Mouse (Mus musculus) liver, postnatal 0 days (tissue): ENCODE results near the gene Btbd9. TPM values are rescaled to one million over a fixed set of nuclear protein-coding genes. Genes with fewer than 3 reads are reported as not detected.
"Not testable (repeated sequence)": the region's sequence is repeated elsewhere in the genome, so short reads cannot be mapped to it uniquely, and the experiment has no call there.

Source experiments
- ATAC-seq: fragments of 200-750 bp; cut with Nextera tagmentation; 2 replicates; pipeline ENCODE4 v1.8.0; 2017; ENCODE audit warnings: mild to moderate bottlenecking, moderate library complexity
- DNase-seq: peaks from one replicate; pipeline ENCODE4 v3.0.0-alpha.2; 2016
- H3K27ac ChIP-seq: fragments of 300-500 bp; sonication (generic); 2 replicates; pipeline ENCODE4 v1.5.1; 2014; ENCODE audit warnings: antibody characterized with exemption, moderate library complexity, mild to moderate bottlenecking, low read depth
- H3K27me3 ChIP-seq: fragments of 300-500 bp; sonication (generic); 2 replicates; pipeline ENCODE4 v1.6.1; 2014; ENCODE audit warnings: low read length, control low read depth, mixed read lengths; ENCODE audit not compliant: insufficient read depth
- H3K36me3 ChIP-seq: fragments of 300-500 bp; sonication (generic); replicated peaks from 2 replicates; pipeline ENCODE4 v1.6.1; 2014; ENCODE audit warnings: mild to moderate bottlenecking, control low read depth, low read length, moderate library complexity, mixed read lengths; ENCODE audit not compliant: insufficient read depth
- H3K4me1 ChIP-seq: fragments of 300-500 bp; sonication (generic); 2 replicates; pipeline ENCODE4 v1.6.1; 2014; ENCODE audit warnings: antibody characterized with exemption, mild to moderate bottlenecking, control low read depth; ENCODE audit not compliant: insufficient read depth
- H3K4me2 ChIP-seq: fragments of 300-500 bp; sonication (generic); 2 replicates; pipeline ENCODE4 v1.6.1; 2014; ENCODE audit warnings: low read depth, mild to moderate bottlenecking, low read length, moderate library complexity, mixed read lengths
- H3K4me3 ChIP-seq: fragments of 300-500 bp; sonication (generic); 2 replicates; pipeline ENCODE4 v1.5.1; 2014; ENCODE audit warnings: low read depth, low read length
- H3K9ac ChIP-seq: fragments of 300-500 bp; sonication (generic); replicated peaks from 2 replicates; pipeline ENCODE4 v1.6.1; 2014; ENCODE audit warnings: mild to moderate bottlenecking, moderate library complexity
- H3K9me3 ChIP-seq: fragments of 300-500 bp; sonication (generic); 2 replicates; pipeline ENCODE4 v1.6.1; 2016; ENCODE audit warnings: mild to moderate bottlenecking, control low read depth, low read length, mixed read lengths
- CTCF ChIP-seq: sonication (generic); IDR thresholded peaks from 2 replicates; pipeline ENCODE4 v1.5.1; 2016; ENCODE audit warnings: antibody characterized with exemption, low read depth
- EP300 ChIP-seq: IDR thresholded peaks from 2 replicates; pipeline ENCODE4 v1.6.1; 2016; ENCODE audit warnings: antibody characterized with exemption, low read depth, mild to moderate bottlenecking
- WGBS: fragments of 180-500 bp; shearing (Covaris S2); extraction: QIAGEN DNeasy Blood & Tissue Kit; methylation state at CpG from one replicate; pipeline ENCODE4 v1.1.7; 2014; ENCODE audit not compliant: insufficient replicate concordance; 5-methylcytosine and 5-hydroxymethylcytosine counted together
- polyA plus RNA-seq: library from polyadenylated mRNA; unstranded; fragments of >200 nt; fragmentation: Nextera tagmentation; extraction: Ambion mirVana; gene quantifications from 2 replicates; pipeline ENCODE4 v1.2.1, GENCODE M21; 2015

The Btbd9 gene
- 16.5 and 17.2 TPM in 2 replicates for polyA plus RNA-seq

DNA sequence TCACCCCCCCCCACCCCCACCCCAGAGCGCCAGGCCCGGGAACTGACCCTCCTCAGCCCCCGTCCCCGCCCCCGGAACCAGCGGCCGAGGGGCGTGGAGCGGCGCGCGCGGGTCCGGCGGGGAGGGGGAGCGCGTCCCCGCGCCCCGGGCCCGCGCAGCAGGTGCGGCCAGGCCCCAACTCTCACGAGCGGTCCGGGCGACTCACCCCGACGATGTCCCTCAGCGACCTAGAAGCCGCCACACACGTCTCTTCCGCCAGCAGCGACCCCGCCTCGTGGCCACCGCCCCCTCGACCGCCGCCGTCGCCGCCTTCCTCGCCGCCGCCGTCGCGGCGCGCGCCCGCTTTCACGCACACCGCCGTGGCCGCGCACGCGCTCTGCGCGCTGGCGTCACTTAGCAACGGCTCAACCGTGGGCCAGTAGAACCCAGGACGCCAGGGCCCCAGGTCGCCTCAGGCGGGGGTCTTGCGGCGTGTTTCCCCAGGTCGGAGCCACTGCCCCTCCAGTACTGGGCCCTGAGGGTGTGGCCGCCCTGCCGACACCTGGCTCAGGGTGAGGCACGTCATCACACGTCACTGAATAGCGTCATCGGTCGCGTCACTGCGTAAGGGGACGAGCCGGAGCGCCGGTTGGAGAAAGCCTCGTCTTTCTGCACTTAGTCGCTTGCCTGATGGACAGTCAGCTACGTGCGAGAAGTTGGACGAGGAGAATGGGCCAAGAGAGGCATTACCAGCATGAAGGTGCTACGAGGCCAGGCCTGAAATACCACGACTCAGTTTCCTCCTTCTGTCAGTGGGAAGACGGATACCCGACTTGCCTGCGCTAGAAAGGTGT, at the start of gene Btbd9:
Gene Btbd9, minus strand, starts transcription at position 548 of the 833 bp plus-strand sequence.
- Histone ChIP-seq H3K9ac (peak within 1 kb of the TSS; percentile 68), H3K27me3 (no peaks in the 10 kb centered on the region), H3K9me3 (no peaks in the 10 kb centered on the region), H3K4me1 (peaks cover 24% of the 10 kb centered on the region), H3K36me3 (no peaks in the 10 kb centered on the region), H3K4me2 (peak within 1 kb of the TSS; percentile 82), H3K4me3 (peak within 1 kb of the TSS; percentile 67), H3K27ac (peak within 1 kb of the TSS; percentile 83)
- TF ChIP-seq EP300 = no peak
- no peak for TF ChIP-seq CTCF
- under 1% methylated on average over 69 of the region's 94 CpGs for WGBS
- peak; percentile 92 for DNase-seq
- ATAC-seq = peak; percentile 92

DNA sequence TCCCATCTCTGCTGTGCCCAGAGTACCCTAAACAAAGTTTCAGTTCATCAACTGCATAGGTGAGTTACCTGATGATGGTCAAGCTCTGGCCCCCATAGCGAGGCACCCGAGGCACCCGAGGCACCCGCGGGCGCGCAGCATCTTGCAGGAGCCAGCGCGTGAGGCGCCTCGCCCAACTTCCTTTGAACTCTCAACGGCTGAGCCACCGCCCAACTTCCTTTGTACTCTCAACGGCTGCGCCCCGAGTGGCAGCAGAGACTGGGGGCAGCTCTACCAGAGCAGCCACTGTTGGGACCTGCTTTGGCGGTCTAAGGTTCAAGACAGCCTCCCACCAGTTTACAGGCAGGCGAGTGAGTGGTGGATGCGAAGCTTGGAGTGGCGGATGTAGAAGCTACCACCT, 47.8 kb upstream of the Btbd9 start, which contains the start of gene Dnah8:
Gene Dnah8, plus strand, starts transcription at position 223 of the 400 bp plus-strand sequence.
- H3K4me2 ChIP-seq, H3K9me3 ChIP-seq: not testable (repeated sequence)

DNA sequence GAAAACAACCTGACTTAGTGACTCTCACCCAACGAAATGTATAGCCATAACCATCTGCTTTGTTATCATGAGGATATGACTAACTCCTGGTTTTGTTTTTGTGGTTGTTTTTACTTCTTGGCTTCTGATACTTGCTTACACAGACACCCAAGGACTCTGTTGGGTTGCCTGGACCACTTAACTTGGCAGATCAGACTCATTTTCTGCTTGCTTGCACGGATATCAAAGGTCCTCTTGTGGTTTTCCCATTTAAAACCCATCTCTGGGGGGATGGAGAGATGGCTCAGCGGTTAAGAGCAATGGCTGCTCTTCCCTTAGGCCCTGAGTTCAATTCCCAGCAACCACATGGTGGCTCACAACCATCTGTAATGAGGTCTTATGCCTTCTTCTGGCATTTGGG, 46.9 kb upstream of the Btbd9 start:
- Histone ChIP-seq H3K27ac (no peak overlapping the region), H3K4me2 (no peak overlapping the region), H3K9me3 (no peaks in the 10 kb centered on the region), H3K9ac (no peak overlapping the region), H3K4me3 (no peak overlapping the region), H3K4me1 (peaks cover 3% of the 10 kb centered on the region; the same call in 1 of the 2 replicates), H3K36me3 (no peaks in the 10 kb centered on the region), H3K27me3 (no peaks in the 10 kb centered on the region)
- 66% methylated on average over 3 of the region's 3 CpGs for WGBS
- no peak for ATAC-seq
- DNase-seq = no peak
- TF ChIP-seq EP300 (no peak), CTCF (no peak)

More for the DNA sequence above, 47.8 kb upstream of the Btbd9 start, which contains the start of gene Dnah8:
- H3K27me3 ChIP-seq, H3K4me3 ChIP-seq, H3K9ac ChIP-seq, H3K36me3 ChIP-seq, H3K4me1 ChIP-seq, ATAC-seq, H3K27ac ChIP-seq, DNase-seq: not testable (repeated sequence)
- no CpG with 5 or more reads among the region's 20 CpGs for WGBS

DNA sequence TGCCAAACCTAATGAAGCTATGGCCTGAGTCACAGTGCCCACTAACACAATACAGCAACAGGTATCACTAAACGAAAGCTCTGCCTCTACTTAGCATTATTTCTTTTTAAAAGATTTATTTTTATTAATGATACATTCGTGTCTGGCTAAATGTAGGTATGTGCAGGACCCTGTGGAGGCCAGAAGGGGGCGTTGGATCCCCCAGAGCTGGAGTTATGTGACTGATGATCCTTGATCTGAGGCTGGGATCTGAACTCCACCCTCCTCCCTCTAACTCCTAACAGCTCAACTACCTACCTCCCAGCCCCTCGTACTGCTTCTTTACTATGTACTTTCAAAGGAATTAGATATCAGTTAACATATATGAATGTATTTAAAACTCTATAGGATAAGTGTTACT, 45.2 kb upstream of the Btbd9 start:
- no peaks in the 10 kb centered on the region for H3K27me3 ChIP-seq
- ATAC-seq (no peak), DNase-seq (no peak)
- no peak overlapping the region for H3K27ac ChIP-seq
- no peaks in the 10 kb centered on the region for H3K36me3 ChIP-seq
- no peak overlapping the region for H3K4me2 ChIP-seq
- peaks cover 3% of the 10 kb centered on the region; the same call in 1 of the 2 replicates for H3K4me1 ChIP-seq
- H3K4me3 ChIP-seq = no peak overlapping the region
- H3K9ac ChIP-seq = no peak overlapping the region
- no peaks in the 10 kb centered on the region for H3K9me3 ChIP-seq
- TF ChIP-seq CTCF = peak; percentile 28; the same call in 1 of the 2 replicates
- no peak for TF ChIP-seq EP300
- whole genome bisulfite sequencing = 71% methylated on average over 4 of the region's 4 CpGs

DNA sequence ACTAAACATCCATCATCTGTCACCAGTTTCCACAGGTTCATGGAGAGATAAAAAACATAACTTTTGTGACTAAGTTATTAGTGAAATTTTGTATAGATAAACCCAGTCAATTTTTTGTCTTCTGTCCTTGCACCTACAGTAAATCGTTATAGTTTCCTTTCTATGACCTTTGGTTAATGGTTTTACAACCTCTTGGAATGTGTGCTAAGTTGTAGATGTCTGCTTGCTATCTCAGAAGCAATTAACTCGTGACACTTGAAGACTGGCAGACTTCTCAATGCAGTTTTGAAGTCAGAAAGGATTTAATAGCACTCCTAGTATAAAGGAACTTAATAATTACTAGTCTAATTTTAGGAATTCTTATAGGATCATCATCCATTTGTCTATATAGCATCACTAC, 44.3 kb upstream of the Btbd9 start:
- Histone ChIP-seq H3K9ac (no peak overlapping the region), H3K27me3 (no peaks in the 10 kb centered on the region), H3K36me3 (no peaks in the 10 kb centered on the region), H3K9me3 (no peaks in the 10 kb centered on the region), H3K4me3 (no peak overlapping the region), H3K27ac (no peak overlapping the region), H3K4me2 (no peak overlapping the region), H3K4me1 (peaks cover 5% of the 10 kb centered on the region; the same call in 1 of the 2 replicates)
- TF ChIP-seq CTCF (no peak), EP300 (no peak)
- ATAC-seq = no peak
- WGBS = 45% methylated on average over 2 of the region's 2 CpGs
- DNase-seq = no peak

DNA sequence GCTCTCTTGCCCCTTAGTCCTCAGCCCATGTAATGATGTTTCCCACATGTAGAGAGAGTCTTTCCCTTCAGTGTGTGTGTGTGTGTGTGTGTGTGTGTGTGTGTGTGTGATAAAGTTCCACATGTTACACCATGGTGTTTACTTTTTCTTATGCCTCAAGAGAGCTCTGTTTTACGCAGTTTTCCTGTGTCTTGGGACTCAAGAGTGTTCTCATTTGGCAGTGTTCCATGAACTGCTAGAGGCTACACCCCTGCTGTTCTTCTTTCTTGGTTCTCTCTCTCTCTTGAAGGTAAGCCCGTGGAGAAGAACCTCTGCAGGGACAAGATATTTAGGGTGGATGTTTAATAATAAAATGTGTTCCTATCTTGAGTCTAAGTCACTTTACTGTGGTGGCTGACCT, 42.9 kb upstream of the Btbd9 start:
- no peaks in the 10 kb centered on the region for H3K27me3 ChIP-seq
- H3K36me3 ChIP-seq = no peaks in the 10 kb centered on the region
- no peak for TF ChIP-seq CTCF
- TF ChIP-seq EP300 = no peak
- no peak for ATAC-seq
- H3K4me2 ChIP-seq = no peak overlapping the region
- WGBS = 35% methylated on average over 2 of the region's 2 CpGs
- H3K4me1 ChIP-seq = peaks cover 6% of the 10 kb centered on the region; the same call in 1 of the 2 replicates
- H3K9me3 ChIP-seq = no peaks in the 10 kb centered on the region
- DNase-seq = no peak
- H3K4me3 ChIP-seq = no peak overlapping the region
- H3K27ac ChIP-seq = peak overlapping the region; percentile 16
- no peak overlapping the region for H3K9ac ChIP-seq
